Mouse (Mus musculus) yolk sac, embryonic 10.5 days (tissue): ENCODE data around the gene 2210016F16Rik.
"Not testable (repeated sequence)": the region's sequence is repeated elsewhere in the genome, so short reads cannot be mapped to it uniquely, and the experiment has no call there.

ENCODE experiments used
- DNase-seq: peaks from one replicate; pipeline ENCODE4 v3.0.0-alpha.2; 2017; ENCODE audit warnings: low spot score

2210016F16Rik gene

GRCm38 (mm10) chr13:58372278-58373152 lies 12.5 kb downstream of the 2210016F16Rik start:
- DNase-seq = no peak

DNA sequence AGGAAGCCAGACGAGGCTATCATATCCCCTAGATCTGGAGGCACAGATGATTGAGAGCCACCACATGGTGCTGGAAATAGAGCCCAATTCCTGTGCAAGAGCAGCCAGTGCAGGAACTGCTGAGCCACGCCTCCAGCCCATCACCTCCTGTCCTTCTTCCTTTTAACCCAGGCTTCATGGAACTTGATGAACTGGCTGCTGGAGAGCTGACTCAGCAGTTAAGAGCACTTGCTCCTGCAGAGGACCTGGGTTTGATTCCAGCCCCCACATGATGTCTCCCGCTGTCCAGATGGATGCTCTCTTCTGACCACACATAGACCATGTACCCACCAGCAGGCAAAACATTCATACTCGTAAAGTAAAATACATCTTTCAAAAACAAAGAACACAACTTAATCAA lies 16.2 kb downstream of the 2210016F16Rik start:
- no peak for DNase-seq

- no peak for DNase-seq
These were observed 17.4 kb downstream of the 2210016F16Rik start for GRCm38 (mm10) chr13:58367641-58368040.

GRCm38 (mm10) chr13:58366373-58366772 lies 18.7 kb downstream of the 2210016F16Rik start:
- no peak for DNase-seq

DNA sequence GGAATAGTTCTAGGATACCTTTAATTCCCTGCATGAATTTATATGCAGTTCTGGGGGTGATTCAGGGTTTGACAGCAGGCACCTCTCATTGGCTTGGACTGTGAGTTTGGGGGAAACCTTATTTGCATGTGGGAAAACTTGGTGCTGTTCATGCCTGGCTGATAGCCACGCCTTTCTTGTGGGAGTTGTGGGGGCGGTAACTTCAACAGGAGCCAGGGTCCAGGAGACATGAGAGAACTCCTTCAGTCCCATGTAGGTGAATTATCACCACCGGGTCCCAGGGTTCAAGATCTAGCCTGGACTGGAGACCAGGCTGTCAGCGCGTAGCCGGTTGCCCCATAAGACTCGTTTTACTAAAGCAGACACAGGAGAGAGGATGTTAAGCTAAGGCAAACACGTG lies 19.8 kb downstream of the 2210016F16Rik start:
- DNase-seq = not testable (repeated sequence)

GRCm38 (mm10) chr13:58364353-58365175 lies 20.5 kb downstream of the 2210016F16Rik start:
- peak; percentile 65 for DNase-seq

- DNase-seq = no peak
These were observed 25.7 kb downstream of the 2210016F16Rik start for GRCm38 (mm10) chr13:58359304-58359653.

GRCm38 (mm10) chr13:58358629-58359303 lies 26.3 kb downstream of the 2210016F16Rik start, which contains the start of gene Kif27:
Kif27 (minus strand) TSS chr13:58359122.
- peak; percentile 96 for DNase-seq

DNA sequence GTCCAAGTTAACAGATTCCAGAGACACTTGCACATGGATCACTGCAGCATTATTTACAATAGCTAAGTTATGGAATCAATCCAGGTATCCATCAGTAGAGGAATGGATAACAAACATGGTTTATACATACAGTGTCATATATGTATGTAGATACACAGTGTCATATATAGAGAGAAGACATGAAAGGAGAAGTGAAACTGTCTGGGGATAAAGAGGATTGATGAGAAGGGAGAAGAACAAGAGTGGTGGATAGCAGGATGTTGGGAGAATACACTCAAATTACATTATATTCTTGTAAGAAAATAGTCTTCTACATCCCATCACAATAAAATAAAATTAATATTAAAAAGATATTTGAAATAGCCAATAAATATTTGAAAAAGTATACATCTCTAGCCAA lies 32.0 kb downstream of the 2210016F16Rik start:
- no peak for DNase-seq

DNA sequence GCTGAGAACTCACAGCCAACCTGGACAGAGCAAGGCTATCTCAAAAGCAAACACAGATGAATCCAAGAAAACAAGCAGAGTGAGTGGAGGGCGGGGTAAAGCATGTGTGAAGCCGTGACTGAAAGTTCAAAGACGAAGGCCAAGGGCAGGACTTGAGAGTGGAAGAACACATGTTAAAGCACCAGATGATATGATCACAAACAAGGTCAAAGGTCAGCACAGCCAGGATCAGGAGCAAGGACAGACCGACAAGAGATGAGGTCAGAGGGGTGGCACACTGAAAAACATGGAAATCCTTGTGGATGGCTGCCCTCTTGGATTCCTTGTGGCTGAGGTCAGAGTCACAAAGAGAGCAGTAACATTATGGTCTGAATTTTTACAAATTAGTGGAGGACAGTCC lies 34.4 kb downstream of the 2210016F16Rik start:
- peak; percentile 21 for DNase-seq

DNA sequence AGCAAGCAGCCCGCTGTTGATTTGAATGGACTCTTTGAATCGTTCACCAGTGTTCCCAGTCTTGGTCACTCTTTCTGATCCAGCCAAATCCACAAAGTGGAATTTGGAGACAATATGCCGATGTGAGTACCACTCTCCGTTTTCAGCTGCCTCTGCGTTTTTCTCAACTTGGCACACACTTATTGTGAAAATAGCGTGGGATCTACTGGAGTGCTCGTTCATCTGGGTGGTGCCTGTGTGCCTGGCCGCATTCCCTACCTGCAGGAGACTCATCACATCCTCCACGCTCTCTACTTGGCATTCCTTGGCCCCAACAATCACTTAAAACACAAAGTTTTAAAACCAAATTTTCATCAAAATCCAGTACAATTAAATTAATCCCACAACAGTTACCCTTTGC lies 40.5 kb downstream of the 2210016F16Rik start:
- DNase-seq = no peak

DNA sequence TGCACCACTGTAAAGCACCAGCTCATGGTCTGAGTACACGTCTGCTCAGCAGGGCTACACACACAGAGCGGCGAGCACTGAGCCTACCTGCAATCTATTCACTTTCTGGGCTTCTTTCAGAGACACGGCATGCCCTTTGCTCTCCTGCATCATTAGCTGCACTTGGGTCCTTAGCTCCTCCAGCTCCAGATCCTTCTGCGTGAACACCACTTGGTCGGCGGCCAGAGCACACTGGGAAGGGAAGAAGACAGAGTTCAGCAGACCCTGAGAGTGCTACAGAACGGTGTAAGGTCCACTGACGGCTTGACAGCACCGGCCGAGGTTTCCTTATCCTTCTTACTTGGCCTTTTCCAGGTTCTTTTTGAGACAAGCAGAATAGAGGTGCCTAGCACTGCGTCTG lies 47.6 kb downstream of the 2210016F16Rik start:
- DNase-seq = no peak

- DNase-seq = no peak
These were observed 50.9 kb downstream of the 2210016F16Rik start for GRCm38 (mm10) chr13:58334116-58334515.
